22 mouse cellular contexts compared by ENCODE assay signal in genomic region chr9:66703002-66703401, GRCm38 (mm10). TPM values are rescaled to one million over a fixed set of nuclear protein-coding genes. Genes with fewer than 3 reads are reported as not detected.
DNase-seq lines count a peak whose midpoint lies in the region; ATAC-seq lines count a peak whose summit lies in the region.
"Had no signal": no experiment of that assay in that cellular context is flagged by ENCODE, and none has a peak within 500 bp of the region (broad histone marks: within the 10 kb centered on the region; RNA-seq: fewer than 3 reads in every experiment).

No protein-coding gene starts in this region.

- WGBS in kidney, embryonic 15.5 days = 82% methylated on average over 4 of the region's 4 CpGs

- intact Hi-C loops in gastrocnemius, postnatal 14 days (cut with DNase I; ENCODE audit: low total_unique reads) = loop anchor here (10.0 kb wide), 1 partner anchor 122 kb away; no protein-coding TSS in a partner anchor
- intact Hi-C loops in left cerebral cortex, postnatal 36 days (cut with DNase I) = no loop called here

- H3K4me2 ChIP-seq in kidney, embryonic 15.5 days = no peak overlapping the region
- H3K4me2 ChIP-seq: embryonic facial prominence, embryonic 15.5 days; heart, embryonic 15.5 days; hindbrain, embryonic 14.5 days; liver, embryonic 13.5 days; midbrain, embryonic 12.5 days had no signal

- H3K9me3 ChIP-seq in kidney, embryonic 15.5 days (replicated peaks) = no peaks in the 10 kb centered on the region
- H3K9me3 ChIP-seq: embryonic facial prominence, embryonic 15.5 days; G1E; heart, embryonic 15.5 days; liver, embryonic 13.5 days; midbrain, embryonic 12.5 days had no signal

- H3K27ac ChIP-seq in kidney, embryonic 15.5 days = no peak overlapping the region
- H3K27ac ChIP-seq: embryonic facial prominence, embryonic 15.5 days; heart, embryonic 15.5 days; hindbrain, embryonic 14.5 days; kidney, postnatal 0 days; liver, embryonic 13.5 days; midbrain, embryonic 12.5 days had no signal

- no peak overlapping the region for H3K4me3 ChIP-seq in kidney, embryonic 15.5 days (replicated peaks)
- H3K4me3 ChIP-seq: embryonic facial prominence, embryonic 15.5 days; heart, embryonic 15.5 days; liver, embryonic 13.5 days; midbrain, embryonic 12.5 days had no signal

- peaks cover 12% of the 10 kb centered on the region for H3K4me1 ChIP-seq in kidney, embryonic 15.5 days
- H3K4me1 ChIP-seq: embryonic facial prominence, embryonic 15.5 days; liver, embryonic 13.5 days had no signal

- peak; percentile 26 for DNase-seq in gastrocnemius, postnatal 10 days
- no peak for DNase-seq in gastrocnemius, postnatal 14 days
- DNase-seq in kidney, postnatal 36 days = peak; percentile 51 to 65
- DNase-seq in cerebellum, adult 9-10 months = peak; percentile 71
- DNase-seq in left cerebral cortex, postnatal 36 days (ENCODE audit: low spot score in 2 of 2) = no peak
- no peak for DNase-seq in layer of hippocampus, adult 11-12 months (ENCODE audit: low spot score)
- DNase-seq: adrenal gland, adult 2 months; B cell, adult 2 months; heart, postnatal 36 days; liver, embryonic 13.5 days; lung, adult 2 months; lung, postnatal 14 days; right cerebral cortex, postnatal 14 days had no signal

- no peaks in the 10 kb centered on the region for H3K36me3 ChIP-seq in kidney, embryonic 15.5 days
- H3K36me3 ChIP-seq: embryonic facial prominence, embryonic 15.5 days; G1E; heart, embryonic 15.5 days; liver, embryonic 13.5 days; midbrain, embryonic 12.5 days had no signal

- no peaks in the 10 kb centered on the region for H3K27me3 ChIP-seq in kidney, embryonic 15.5 days
- H3K27me3 ChIP-seq: CH12.LX; embryonic facial prominence, embryonic 15.5 days; heart, embryonic 15.5 days; liver, embryonic 13.5 days; midbrain, embryonic 12.5 days had no signal

- H3K9ac ChIP-seq in kidney, embryonic 15.5 days = no peak overlapping the region
- H3K9ac ChIP-seq: embryonic facial prominence, embryonic 15.5 days; heart, embryonic 15.5 days; hindbrain, embryonic 14.5 days; liver, embryonic 13.5 days; midbrain, embryonic 12.5 days had no signal

- ATAC-seq in kidney, embryonic 15.5 days (replicated peaks; ENCODE audit: low FRiP score) = no peak
- ATAC-seq: forebrain, embryonic 16.5 days had no signal

RNA-seq across cellular contexts. Expression of gene Car12, which starts 10.5 kb away (rescaled TPM):
- total RNA-seq in gastrocnemius, postnatal 10 days (2021) = 1 to 10 TPM; 1.2 to 2.4 TPM
- under 1 TPM; 0.31 to 0.55 TPM for total RNA-seq in gastrocnemius, postnatal 14 days (2021)
- polyA plus RNA-seq in kidney, embryonic 15.5 days (2015; fragmentation: Nextera tagmentation; extraction: Ambion mirVana) = 14.5 and 15.6 TPM in 2 replicates
- total RNA-seq in left cerebral cortex, postnatal 36 days (2021) = 10 to 100 TPM in 1 of 2 experiments, 1 to 10 TPM in 1; 8.7 to 15.4 TPM
- total RNA-seq: heart, postnatal 36 days had no signal
- polyA plus RNA-seq: G1E had no signal

Comparison
In these comparisons a context has a peak if more than half of its experiments do, and no peak if none do; other contexts are left out.
1. DNase-seq: peak in gastrocnemius, postnatal 10 days (single experiment), kidney, postnatal 36 days (2 of 2) and cerebellum, adult 9-10 months (single experiment); none in gastrocnemius, postnatal 14 days (single experiment), left cerebral cortex, postnatal 36 days (0 of 2) and layer of hippocampus, adult 11-12 months (single experiment).